Mouse (Mus musculus): ENCODE measurements around the gene Acnat2.
"Not testable (repeated sequence)": the region's sequence is repeated elsewhere in the genome, so short reads cannot be mapped to it uniquely, and the experiment has no call there.

The Acnat2 gene

GRCm38 (mm10) chr4:49407957-49408356, at the start of gene Acnat2:
Gene Acnat2 (minus strand): TSS chr4:49408151.
- POLR2A ChIA-PET, CTCF ChIA-PET: not testable (repeated sequence)

DNA sequence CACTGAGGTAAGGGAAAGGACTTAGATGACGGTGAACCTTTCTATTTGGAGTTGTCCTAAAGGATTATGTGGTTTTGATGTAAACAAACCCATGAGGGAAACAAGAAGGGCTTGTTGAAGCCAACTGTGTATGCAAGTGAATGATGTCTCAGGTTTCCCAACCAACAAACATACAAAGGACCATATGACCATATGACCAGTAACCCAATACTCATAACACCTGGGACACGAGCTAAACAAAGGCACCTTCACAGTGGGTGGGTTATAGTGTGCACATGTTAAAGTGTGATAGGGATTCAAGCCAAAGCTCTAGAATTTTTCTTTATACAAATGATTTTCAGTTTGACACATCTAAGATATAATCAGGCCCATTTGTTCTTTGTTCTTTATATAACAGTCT, 48.2 kb upstream of the Acnat2 start:
- CTCF ChIA-PET, result interaction anchor here in 1 of 4 experiments (0.7 kb wide), 1 partner anchor 1831 kb away, joined by 4 read pairs; no protein-coding TSS in a partner anchor
- POLR2A ChIA-PET, result no interaction called here

DNA sequence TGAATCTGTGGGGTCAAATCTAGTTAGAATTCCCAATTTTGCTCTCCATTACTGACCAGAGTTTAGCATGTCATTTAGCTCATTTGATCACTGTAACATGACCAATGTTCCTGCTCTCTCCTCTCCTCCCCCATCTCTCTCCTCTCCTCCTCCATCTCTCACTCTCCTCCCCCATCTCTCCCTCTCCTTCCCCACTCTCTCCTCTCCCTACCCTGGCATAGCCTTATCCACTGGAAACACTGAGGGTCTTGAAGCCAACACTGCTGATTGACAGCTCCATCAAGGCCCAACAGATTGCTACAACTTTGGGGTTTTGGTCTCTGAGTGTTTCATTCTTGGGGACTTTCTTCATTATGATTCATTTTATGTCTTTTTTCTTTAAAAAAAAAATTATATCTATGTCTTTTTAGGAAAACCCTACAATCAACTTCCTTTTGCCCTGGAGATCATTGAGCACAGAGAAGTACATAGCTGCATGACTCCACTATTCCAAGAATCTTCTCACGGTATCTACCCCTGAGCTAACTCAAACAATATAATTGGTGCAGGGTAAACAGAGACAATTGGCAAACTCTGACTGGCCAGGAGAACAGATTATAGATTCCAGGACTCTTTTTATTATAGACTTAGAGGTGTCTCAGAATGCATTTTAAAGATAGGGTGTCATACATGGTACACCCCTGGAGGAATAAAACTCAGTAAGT, 44.0 kb upstream of the Acnat2 start:
- ChIA-PET CTCF (no interaction called here), POLR2A (no interaction called here)

- POLR2A ChIA-PET, CTCF ChIA-PET: not testable (repeated sequence)
These were observed 43.3 kb upstream of the Acnat2 start for GRCm38 (mm10) chr4:49451133-49451847.

DNA sequence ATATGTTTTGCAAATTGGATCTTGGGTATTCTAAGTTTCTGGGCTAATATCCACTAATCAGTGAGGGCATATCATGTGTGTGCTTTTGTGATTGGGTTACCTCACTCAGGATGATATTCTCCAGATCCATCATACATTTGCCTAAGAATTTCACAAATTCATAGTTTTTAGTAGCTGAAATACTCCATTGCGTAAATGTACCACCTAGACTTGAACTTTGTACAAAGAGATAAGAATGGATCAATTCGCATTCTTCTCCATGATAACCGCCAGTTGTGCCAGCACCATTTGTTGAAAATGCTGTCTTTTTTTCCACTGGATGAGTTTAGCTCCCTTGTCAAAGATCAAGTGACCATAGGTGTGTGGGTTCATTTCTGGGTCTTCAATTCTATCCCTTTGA, 29.0 kb upstream of the Acnat2 start:
- POLR2A ChIA-PET, CTCF ChIA-PET: not testable (repeated sequence)

- CTCF ChIA-PET, POLR2A ChIA-PET: not testable (repeated sequence)
These were observed 2.2 kb upstream of the Acnat2 start for GRCm38 (mm10) chr4:49410151-49410550.

- ChIA-PET CTCF (no interaction called here), POLR2A (no interaction called here)
These were observed 21.1 kb downstream of the Acnat2 start for GRCm38 (mm10) chr4:49386873-49387272.

GRCm38 (mm10) chr4:49383576-49384318, 24.2 kb downstream of the Acnat2 start:
- POLR2A ChIA-PET, CTCF ChIA-PET: not testable (repeated sequence)

DNA sequence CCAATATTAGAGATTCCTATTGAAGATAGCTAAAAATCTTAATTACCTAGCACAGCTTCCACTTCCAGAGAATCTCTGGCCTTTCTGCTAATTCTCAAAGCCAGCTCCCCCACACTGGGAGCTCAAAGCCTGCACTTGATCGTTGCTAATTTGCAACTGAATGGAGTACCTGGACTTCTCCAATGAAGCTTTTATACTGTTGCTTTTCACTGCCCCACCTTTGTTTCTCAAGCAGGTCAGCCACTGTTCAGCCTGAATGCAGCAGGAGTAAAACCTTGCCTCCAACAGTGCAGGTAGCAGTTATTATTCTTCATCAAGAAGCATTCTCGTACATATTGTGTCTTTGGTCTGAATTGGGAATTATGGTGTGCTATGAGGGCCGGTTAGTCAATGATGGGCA, 39.9 kb downstream of the Acnat2 start:
- POLR2A ChIA-PET, result interaction anchor here in 1 of 4 experiments (1.3 kb wide), 1 partner anchor 153 kb away, joined by 4 read pairs; the partner anchor contains the start of genes Mrpl50 and Zfp189
- CTCF ChIA-PET, result not testable (repeated sequence)

DNA sequence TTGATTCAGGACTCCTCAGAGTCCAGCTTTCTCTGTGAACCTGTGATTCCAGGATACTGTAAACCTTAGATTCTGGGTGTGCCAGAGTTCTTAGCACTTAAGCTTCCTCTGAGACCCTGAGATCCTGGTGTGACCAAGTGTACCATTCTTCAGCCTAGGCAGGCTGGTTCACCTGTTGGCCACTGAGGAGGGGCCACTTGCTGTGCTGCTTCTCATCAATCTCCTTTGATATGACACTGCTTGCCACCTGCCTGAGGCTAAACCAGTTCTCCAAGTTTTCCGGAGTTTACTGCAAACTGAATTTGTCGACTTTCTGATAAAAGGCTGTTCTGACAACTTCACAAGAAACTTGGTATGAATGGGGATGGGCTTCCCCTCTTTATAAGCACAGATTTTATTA, 50.9 kb downstream of the Acnat2 start:
- POLR2A ChIA-PET, result no interaction called here
- CTCF ChIA-PET, result no interaction called here

GRCm38 (mm10) chr4:49350470-49350869, 57.5 kb downstream of the Acnat2 start:
- ChIA-PET CTCF (interaction anchor here in 1 of 4 experiments (0.6 kb wide), 1 partner anchor 338 kb away, joined by 3 read pairs; no protein-coding TSS in a partner anchor), POLR2A (interaction anchor here in 1 of 4 experiments (0.6 kb wide), 1 partner anchor 36 kb away, joined by 3 read pairs; no protein-coding TSS in a partner anchor)

DNA sequence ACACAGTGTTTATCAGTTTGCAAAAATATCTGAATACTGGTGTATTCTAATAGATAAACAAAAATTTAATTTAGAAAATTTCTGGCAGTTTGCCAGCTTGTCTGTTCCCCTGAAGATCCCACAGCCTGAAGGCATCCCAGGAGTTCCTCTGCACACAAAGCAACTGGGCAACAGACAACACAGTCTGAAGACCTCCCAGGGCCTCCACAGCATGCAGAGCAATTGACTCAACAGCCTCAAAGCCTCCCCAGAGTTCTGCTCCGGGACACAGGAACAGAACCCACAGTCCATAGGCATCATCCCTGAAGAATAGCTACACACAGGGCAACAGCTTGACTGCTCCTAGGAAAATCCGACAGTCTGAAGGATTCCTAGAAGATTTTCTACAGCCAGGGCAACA, 59.3 kb downstream of the Acnat2 start:
- CTCF ChIA-PET, result no interaction called here
- POLR2A ChIA-PET, result no interaction called here

DNA sequence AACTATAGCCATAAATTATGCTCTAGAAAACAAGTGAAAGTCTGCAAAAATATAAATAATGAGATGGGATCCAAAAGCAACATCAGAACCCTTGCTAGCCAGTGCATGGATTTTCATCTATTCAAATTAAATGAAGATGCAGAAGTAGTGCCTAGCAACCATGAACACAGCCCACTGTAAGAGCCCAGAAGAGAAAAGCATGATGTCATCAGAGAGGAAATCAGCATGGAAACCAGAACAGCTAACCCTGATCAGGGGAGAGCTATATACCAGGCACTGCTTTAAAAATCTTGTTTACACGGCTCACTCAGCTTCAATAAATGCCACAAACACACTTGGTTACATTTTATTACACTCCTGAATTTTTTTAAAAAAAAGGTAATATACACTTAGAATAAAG, 60.0 kb downstream of the Acnat2 start:
- POLR2A ChIA-PET, CTCF ChIA-PET: not testable (repeated sequence)

DNA sequence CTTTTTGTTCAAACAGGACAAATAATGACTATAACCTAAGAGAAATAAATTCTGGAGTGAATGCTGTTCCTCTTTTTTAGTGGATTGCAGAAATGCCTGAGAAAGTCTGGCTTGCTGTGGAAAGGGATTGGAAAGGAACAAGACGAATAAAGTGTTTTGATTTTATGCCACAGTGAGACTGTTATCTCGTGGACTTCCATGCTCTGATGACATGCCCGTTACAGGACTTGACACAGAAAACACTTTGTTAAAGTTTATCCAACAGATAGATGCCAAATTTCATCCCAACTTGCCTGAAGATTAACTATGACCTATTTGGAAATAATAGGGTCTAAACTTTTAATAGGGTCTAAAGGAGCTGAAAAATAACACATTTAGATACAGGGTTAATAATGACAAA, 67.9 kb downstream of the Acnat2 start:
- CTCF ChIA-PET, POLR2A ChIA-PET: not testable (repeated sequence)

GRCm38 (mm10) chr4:49337949-49338348, 70.0 kb downstream of the Acnat2 start:
- POLR2A ChIA-PET, CTCF ChIA-PET: not testable (repeated sequence)
